Mouse (Mus musculus) neural tube, embryonic 12.5 days (tissue): ENCODE measurements around the gene Dusp6. TPM values are rescaled to one million over a fixed set of nuclear protein-coding genes. Genes with fewer than 3 reads are reported as not detected.

ENCODE experiments used
- ATAC-seq: fragments of 200-750 bp; cut with Nextera tagmentation; 2 replicates; pipeline ENCODE4 v1.8.0; 2017; ENCODE audit warnings: low read depth, mild to moderate bottlenecking, moderate TSS enrichment, moderate library complexity; ENCODE audit not compliant: low FRiP score
- H3K27ac ChIP-seq: fragments of 300-500 bp; sonication (generic); 2 replicates; pipeline ENCODE4 v1.5.1; 2016
- H3K27me3 ChIP-seq: fragments of 300-500 bp; sonication (generic); replicated peaks from 2 replicates; pipeline ENCODE4 v1.6.1; 2016; ENCODE audit warnings: mild to moderate bottlenecking
- H3K36me3 ChIP-seq: fragments of 300-500 bp; sonication (generic); 2 replicates; pipeline ENCODE4 v1.6.1; 2016; ENCODE audit warnings: mild to moderate bottlenecking
- H3K4me1 ChIP-seq: fragments of 300-500 bp; sonication (generic); 2 replicates; pipeline ENCODE4 v1.6.1; 2016
- H3K4me2 ChIP-seq: fragments of 300-500 bp; sonication (generic); replicated peaks from 2 replicates; pipeline ENCODE4 v1.6.1; 2016; ENCODE audit warnings: mild to moderate bottlenecking
- H3K4me3 ChIP-seq: fragments of 300-500 bp; sonication (generic); 2 replicates; pipeline ENCODE4 v1.5.1; 2016
- H3K9ac ChIP-seq: fragments of 300-500 bp; sonication (generic); 2 replicates; pipeline ENCODE4 v1.6.1; 2016; ENCODE audit warnings: mild to moderate bottlenecking
- H3K9me3 ChIP-seq: fragments of 300-500 bp; sonication (generic); 2 replicates; pipeline ENCODE4 v1.6.1; 2016; ENCODE audit warnings: mild to moderate bottlenecking
- WGBS: fragments of 180-500 bp; shearing (Covaris S2); methylation state at CpG from one replicate; pipeline ENCODE4 v1.1.7; 2016; 5-methylcytosine and 5-hydroxymethylcytosine counted together
- polyA plus RNA-seq: library from polyadenylated mRNA; unstranded; fragments of >200 nt; fragmentation: Nextera tagmentation; extraction: Ambion mirVana; gene quantifications from 2 replicates; pipeline ENCODE4 v1.2.1, GENCODE M21; 2016

The Dusp6 gene
- polyA plus RNA-seq, 1 experiment from 2014 or later: 38.7 TPM

DNA sequence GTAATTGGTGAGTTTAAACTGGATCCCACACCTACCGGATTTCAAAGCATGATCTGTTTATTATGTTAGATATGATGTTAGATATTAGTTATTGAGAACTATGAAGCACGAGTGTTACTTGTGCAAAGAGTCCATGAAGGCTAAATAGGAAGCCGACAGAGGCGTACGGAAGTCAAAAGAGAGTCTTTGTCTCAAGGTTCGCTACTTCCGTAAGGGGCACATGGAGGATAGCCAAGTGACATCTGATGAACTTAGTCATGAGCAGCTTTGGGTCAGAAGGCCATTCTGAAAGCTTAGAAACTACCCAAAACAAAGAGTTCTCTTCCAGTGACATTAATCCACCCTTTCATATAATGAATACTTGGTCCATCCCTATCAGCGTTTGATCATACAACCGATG, 27.9 kb upstream of the Dusp6 start:
- H3K36me3 ChIP-seq: no peaks in the 10 kb centered on the region
- no peak overlapping the region for H3K9ac ChIP-seq

DNA sequence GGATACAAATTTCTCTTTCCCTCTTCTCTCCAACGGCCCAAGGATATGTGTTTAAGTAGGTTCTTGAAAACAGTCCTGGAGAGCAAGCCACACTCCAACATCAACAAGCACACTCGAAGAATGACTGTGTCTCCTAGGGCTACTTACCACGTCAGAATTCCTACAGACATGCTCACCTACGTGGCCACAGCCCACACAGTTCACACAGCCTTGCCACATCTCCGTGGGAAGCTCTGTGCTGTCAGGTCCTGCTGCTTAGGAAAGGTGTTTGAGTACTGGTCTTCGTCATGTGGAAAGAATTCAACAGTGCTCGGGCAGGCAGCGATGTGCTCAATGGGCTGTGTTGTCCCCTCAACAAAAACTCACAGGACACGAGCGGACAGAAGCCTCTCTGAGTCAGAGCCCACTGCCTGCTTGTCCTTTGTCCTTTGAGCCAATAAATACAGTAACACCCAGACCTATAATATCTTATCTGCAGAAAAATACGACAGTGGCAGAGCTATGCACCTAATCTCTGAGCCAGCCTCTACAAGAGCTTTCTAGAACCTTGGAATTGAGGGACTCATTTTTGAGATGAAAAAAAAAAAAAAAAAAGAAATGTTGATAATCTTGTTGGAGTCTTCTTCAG, 25.7 kb upstream of the Dusp6 start:
- Histone ChIP-seq H3K4me2 (no peak overlapping the region), H3K4me1 (0 out of 2 replicates have a peak, but pooled peaks cover 3% of the 10 kb centered on the region), H3K27ac (no peak overlapping the region), H3K9me3 (no peaks in the 10 kb centered on the region), H3K4me3 (no peak overlapping the region), H3K27me3 (no peaks in the 10 kb centered on the region), H3K9ac (no peak overlapping the region), H3K36me3 (no peaks in the 10 kb centered on the region)
- ATAC-seq: no peak
- WGBS: 83% methylated on average over 11 of the region's 11 CpGs

More for the DNA sequence above, 27.9 kb upstream of the Dusp6 start:
- no peak overlapping the region for H3K4me2 ChIP-seq
- H3K9me3 ChIP-seq: no peaks in the 10 kb centered on the region
- no peak for ATAC-seq
- no peaks in the 10 kb centered on the region for H3K4me1 ChIP-seq
- H3K4me3 ChIP-seq: no peak overlapping the region
- H3K27me3 ChIP-seq: no peaks in the 10 kb centered on the region
- 92% methylated on average over 9 of the region's 9 CpGs for WGBS
- no peak overlapping the region for H3K27ac ChIP-seq

DNA sequence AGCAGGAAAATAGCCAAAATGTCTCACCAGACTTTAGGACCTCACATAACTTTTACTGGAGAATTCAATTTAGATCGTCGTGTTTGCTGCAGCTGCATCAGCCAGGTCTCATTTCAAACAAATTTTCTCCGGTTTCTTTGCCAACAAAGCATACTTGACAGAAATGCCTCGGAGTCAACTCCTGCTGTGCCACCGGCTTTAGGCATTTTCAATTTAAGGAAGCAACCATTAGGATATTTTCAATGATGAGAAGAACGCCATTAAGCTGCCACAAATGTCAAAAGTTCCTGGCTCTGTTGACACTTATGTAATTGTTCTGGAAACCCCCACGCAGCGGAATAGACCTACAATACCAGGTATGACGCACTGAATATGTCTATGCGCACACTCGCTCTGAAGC, 24.5 kb upstream of the Dusp6 start:
- Histone ChIP-seq H3K27ac (no peak overlapping the region), H3K27me3 (no peaks in the 10 kb centered on the region), H3K4me1 (0 out of 2 replicates have a peak, but pooled peaks cover 3% of the 10 kb centered on the region), H3K4me2 (no peak overlapping the region), H3K9ac (no peak overlapping the region), H3K36me3 (no peaks in the 10 kb centered on the region), H3K4me3 (no peak overlapping the region), H3K9me3 (no peaks in the 10 kb centered on the region)
- WGBS: 75% methylated on average over 11 of the region's 11 CpGs
- no peak for ATAC-seq

DNA sequence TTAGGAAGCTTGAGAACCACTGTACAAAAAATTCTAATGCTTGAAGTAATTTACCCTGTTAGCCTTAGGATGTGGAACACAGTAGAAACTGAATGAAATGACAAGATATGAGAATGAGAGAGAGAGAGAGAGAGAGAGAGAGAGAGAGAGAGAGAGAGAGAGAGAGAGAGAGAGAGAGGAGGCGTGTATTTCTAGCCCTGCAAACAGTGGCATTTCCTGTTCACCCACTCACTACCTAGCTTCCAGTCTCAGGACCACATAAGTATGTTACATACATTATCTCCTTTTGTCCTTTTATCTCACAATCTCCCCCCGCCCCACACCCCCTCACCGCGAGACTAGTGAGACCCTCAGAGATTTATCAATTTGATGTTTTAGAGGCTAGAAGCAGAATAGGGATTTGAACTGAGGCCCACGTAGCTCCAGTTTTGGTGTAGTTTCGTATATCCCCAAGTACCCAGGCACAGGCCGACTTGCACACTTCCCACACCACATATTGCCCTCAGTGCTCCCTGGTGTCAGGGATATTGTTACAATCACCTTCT, 21.7 kb upstream of the Dusp6 start:
- Histone ChIP-seq H3K9ac (no peak overlapping the region), H3K27me3 (no peaks in the 10 kb centered on the region), H3K4me1 (0 out of 2 replicates have a peak, but pooled peaks cover 3% of the 10 kb centered on the region), H3K4me3 (no peak overlapping the region), H3K9me3 (no peaks in the 10 kb centered on the region), H3K36me3 (no peaks in the 10 kb centered on the region), H3K4me2 (no peak overlapping the region), H3K27ac (no peak overlapping the region)
- 80% methylated on average over 7 of the region's 7 CpGs for WGBS
- ATAC-seq: no peak

DNA sequence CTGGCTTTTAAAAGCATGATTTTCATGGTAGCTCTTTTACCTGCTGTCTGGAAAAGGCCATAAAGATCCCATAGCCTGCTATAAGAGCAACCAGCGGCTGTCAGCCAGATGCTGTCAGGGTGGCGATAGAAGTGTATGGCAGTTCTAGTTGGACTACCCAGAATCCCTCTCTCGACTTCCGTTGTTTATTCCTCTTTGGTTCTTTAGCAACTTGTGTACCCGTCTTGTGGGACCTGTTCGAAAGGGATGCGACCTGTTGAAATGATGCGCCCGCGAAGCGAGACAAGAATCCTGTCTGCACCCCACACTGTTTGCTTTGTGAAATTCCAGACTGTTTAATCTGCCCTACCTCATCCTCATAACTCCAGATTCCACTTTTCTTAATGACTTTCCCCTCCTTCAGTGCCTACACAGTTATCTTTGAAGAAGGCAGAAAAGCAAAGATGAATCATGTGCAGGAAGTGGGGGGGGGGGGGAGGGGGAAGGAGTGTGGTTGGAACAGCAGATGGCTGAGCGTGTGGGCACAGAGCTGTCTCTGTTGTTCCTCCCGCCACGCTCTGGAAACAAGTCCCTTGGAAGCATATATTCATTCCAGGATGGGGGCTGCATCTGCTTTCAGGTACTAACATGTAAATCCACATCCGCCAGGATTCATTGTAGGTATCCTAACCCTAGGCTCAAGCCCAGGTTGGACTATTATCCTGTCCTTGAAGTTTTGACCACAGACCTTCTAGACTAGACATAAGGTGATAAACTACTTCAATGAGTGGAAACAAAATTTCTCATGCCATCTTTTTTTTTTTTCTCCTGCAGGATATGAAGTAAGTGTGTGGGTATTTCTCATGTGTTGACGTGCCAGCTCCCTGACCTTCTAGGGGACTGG, 21.0 kb upstream of the Dusp6 start:
- Histone ChIP-seq H3K4me3 (no peak overlapping the region), H3K27me3 (no peaks in the 10 kb centered on the region), H3K27ac (no peak overlapping the region), H3K4me2 (no peak overlapping the region), H3K4me1 (0 out of 2 replicates have a peak, but pooled peaks cover 7% of the 10 kb centered on the region), H3K9ac (no peak overlapping the region), H3K36me3 (no peaks in the 10 kb centered on the region), H3K9me3 (no peaks in the 10 kb centered on the region)
- WGBS: 71% methylated on average over 16 of the region's 16 CpGs
- no peak for ATAC-seq

DNA sequence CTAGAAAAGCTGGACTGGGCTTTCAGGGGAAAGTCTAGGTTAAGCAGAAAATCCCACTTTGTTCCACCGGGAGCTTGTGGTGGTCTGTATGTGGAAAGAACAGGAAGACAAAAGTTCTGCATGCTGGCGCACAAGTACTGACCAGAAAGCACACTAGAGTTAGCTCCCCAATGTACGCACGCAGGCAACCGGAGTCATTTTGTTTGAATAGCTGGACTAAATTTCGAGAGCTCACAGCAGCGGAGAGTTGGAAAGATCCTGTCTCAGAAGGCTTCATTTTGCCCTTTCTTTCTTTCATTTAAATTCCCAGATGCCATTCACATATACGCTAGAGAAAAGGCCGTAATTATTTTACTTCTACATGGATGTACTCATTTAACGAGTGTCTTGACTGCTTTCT, 20.3 kb upstream of the Dusp6 start:
- H3K27ac ChIP-seq: no peak overlapping the region

DNA sequence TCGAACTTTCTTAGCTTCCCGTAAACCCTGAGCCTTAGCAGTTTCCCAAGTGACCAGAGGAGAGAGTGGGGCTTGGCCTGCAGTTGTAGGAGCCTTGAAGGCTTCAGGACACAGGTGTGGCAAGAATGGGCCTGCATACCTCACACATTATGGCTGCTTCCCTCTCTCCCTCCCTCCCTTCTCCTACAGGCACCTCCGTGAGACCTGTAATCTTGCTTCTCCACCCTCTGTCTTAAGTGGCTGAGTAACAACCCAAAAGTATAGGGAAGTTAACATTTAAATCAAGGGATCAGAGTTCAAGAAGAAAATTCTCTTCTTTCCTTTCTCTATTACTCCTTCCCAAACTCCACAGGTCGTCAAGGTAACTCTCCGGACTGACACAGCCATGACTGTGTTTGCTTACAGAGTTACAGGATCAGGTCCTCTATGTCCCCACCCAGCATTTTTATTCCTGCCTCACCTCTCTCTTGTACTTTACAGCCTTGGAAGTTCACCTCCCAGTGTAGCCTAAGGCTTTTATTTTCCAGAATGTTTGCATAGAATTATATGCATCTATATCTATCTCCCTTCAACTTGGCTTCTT, 19.0 kb upstream of the Dusp6 start:
- H3K27me3 ChIP-seq: no peaks in the 10 kb centered on the region
- H3K36me3 ChIP-seq: no peaks in the 10 kb centered on the region
- no peak overlapping the region for H3K9ac ChIP-seq
- WGBS: 65% methylated on average over 5 of the region's 5 CpGs
- no peak for ATAC-seq
- no peak overlapping the region for H3K27ac ChIP-seq
- H3K4me3 ChIP-seq: no peak overlapping the region
- no peaks in the 10 kb centered on the region for H3K9me3 ChIP-seq
- H3K4me1 ChIP-seq: 0 out of 2 replicates have a peak, but pooled peaks cover 7% of the 10 kb centered on the region
- no peak overlapping the region for H3K4me2 ChIP-seq

More for the DNA sequence above, 20.3 kb upstream of the Dusp6 start:
- Histone ChIP-seq H3K9ac (no peak overlapping the region), H3K9me3 (no peaks in the 10 kb centered on the region), H3K27me3 (no peaks in the 10 kb centered on the region), H3K4me1 (0 out of 2 replicates have a peak, but pooled peaks cover 7% of the 10 kb centered on the region), H3K4me3 (no peak overlapping the region), H3K4me2 (no peak overlapping the region), H3K36me3 (no peaks in the 10 kb centered on the region)
- whole genome bisulfite sequencing: 84% methylated on average over 10 of the region's 10 CpGs
- no peak for ATAC-seq

DNA sequence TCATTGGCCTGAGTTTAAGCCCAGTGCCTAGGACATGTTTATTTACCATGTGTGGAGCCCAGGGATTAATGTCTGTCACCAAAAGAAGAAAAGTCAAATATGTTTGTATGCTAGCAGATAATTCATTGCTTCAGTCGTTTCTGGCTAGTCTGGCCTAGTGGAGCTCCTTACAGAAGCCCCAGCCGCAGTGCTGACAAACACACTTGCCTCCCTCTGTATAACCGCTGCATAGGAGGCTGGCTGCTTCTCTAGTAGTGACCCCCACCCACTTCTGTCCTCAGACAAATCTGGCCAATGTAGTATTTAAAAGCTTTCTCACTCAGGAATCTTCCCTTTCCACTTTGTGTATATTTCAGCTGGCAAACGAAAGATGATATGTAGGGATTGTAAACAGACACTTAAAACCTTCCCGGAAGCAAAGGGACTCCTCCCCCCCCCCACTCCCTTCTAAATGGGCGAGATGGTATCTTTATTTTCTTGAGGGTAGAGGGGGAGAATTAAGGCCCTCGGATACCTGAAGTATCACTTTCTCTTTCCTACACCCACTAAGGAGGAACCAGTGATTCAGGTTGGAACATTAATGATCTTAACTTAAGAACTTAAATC, 18.3 kb upstream of the Dusp6 start:
- Histone ChIP-seq H3K4me3 (no peak overlapping the region), H3K36me3 (no peaks in the 10 kb centered on the region), H3K4me1 (0 out of 2 replicates have a peak, but pooled peaks cover 7% of the 10 kb centered on the region), H3K9me3 (no peaks in the 10 kb centered on the region), H3K27ac (no peak overlapping the region), H3K9ac (no peak overlapping the region), H3K27me3 (no peaks in the 10 kb centered on the region), H3K4me2 (no peak overlapping the region)
- no peak for ATAC-seq
- 58% methylated on average over 7 of the region's 7 CpGs for WGBS

DNA sequence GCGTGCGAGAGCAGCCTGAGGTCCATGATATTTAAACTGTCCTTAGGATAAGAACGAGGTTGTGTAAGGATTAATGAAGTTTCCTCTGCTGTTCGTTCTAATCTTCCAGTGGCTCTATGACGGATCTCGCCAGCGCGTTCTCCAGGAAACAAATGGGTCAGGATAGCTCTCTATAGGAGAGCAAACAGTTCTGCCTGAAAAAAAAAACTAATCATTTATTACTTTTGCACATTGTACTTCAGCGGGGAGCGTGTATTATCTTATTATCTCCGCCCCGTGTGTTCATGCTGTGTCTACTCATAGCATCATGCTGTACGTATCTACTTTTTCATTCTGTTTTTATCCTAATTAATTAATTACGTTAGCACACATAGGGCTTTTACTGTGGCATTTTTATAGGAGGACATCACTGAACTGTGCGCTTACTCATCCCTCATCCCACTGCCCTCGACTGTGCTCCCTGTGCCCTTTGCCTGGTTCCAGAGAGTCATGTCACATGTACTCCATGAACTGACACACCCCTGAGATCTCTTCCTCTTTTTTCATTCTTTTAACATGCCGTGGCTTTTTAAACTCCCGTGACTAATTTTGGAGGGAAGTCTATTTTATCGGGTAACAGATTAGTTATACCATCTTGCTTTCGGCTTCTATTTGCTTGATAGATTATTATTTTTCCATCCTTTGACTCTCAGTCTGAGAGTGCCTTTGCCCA, 16.1 kb upstream of the Dusp6 start:
- no peak overlapping the region for H3K4me2 ChIP-seq
- H3K27me3 ChIP-seq: no peaks in the 10 kb centered on the region
- WGBS: 67% methylated on average over 20 of the region's 20 CpGs
- no peak overlapping the region for H3K27ac ChIP-seq
- H3K36me3 ChIP-seq: no peaks in the 10 kb centered on the region
- no peak overlapping the region for H3K4me3 ChIP-seq
- H3K4me1 ChIP-seq: 0 out of 2 replicates have a peak, but pooled peaks cover 6% of the 10 kb centered on the region
- no peak overlapping the region for H3K9ac ChIP-seq
- H3K9me3 ChIP-seq: no peaks in the 10 kb centered on the region
- ATAC-seq: peak; percentile 63; the same call in 1 of the 2 replicates

DNA sequence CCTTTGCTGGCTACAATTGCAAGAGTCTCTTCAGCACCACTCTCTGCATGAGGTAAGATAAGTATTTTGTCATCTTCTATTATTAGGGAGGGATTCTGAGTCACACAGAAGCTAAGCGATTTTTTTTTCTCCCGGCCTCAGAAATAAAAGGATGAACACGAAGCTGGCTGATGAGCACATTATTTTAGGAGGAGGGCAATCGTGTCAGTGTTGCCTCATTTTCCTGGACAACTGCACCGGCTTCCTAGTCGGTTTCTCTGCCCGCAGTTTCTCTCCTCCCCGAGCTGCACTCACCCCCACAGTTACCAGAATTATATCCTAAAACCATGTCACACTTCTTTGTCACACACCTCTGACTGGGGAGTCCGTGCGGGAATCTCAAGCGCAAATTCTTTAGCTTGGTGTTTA, 12.2 kb upstream of the Dusp6 start:
- Histone ChIP-seq H3K27ac (no peak overlapping the region), H3K9ac (no peak overlapping the region), H3K9me3 (no peaks in the 10 kb centered on the region), H3K27me3 (no peaks in the 10 kb centered on the region), H3K36me3 (no peaks in the 10 kb centered on the region), H3K4me3 (no peak overlapping the region), H3K4me2 (no peak overlapping the region), H3K4me1 (0 out of 2 replicates have a peak, but pooled peaks cover 4% of the 10 kb centered on the region)
- WGBS: 80% methylated on average over 11 of the region's 11 CpGs
- ATAC-seq: no peak

DNA sequence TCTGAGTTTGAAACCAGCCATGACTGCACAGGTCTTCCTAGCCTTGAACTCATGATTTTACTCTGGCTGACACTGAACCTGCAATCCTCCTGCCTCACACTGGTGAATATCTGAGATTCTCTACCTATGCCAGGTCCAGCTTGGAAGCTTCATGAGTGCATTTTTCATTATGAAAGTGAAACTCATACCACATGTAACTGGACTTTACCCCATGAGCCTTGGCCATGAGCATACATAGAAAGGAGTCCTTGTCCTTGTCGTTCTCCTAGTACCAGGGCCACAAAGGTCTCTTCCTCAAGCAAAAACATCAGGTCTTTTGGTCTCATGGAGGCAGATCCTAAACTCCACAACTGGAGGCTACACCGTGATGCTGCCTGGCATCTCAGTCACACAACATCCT, 9.6 kb upstream of the Dusp6 start:
- Histone ChIP-seq H3K4me3 (no peak overlapping the region), H3K9me3 (no peaks in the 10 kb centered on the region), H3K36me3 (no peaks in the 10 kb centered on the region), H3K4me2 (no peak overlapping the region), H3K4me1 (no peaks in the 10 kb centered on the region), H3K27ac (no peak overlapping the region), H3K27me3 (no peaks in the 10 kb centered on the region), H3K9ac (no peak overlapping the region)
- WGBS: 91% methylated on average over 2 of the region's 2 CpGs
- no peak for ATAC-seq
